Mouse (Mus musculus) kidney, postnatal 0 days (tissue): ENCODE results near the gene Tmbim1. TPM values are rescaled to one million over a fixed set of nuclear protein-coding genes. Genes with fewer than 3 reads are reported as not detected.
A peak's percentile ranks its signal among the peaks of the same experiment; 100 is the strongest.
"Not testable (repeated sequence)": the region's sequence is repeated elsewhere in the genome, so short reads cannot be mapped to it uniquely, and the experiment has no call there.

Source experiments
- ATAC-seq: fragments of 200-750 bp; cut with Nextera tagmentation; replicated peaks from 2 replicates; pipeline ENCODE4 v1.8.0; 2017; ENCODE audit warnings: low read depth, moderate number of reproducible peaks, moderate TSS enrichment, moderate library complexity; ENCODE audit not compliant: low FRiP score
- DNase-seq: peaks from one replicate; pipeline ENCODE4 v3.0.0-alpha.2; 2016; ENCODE audit warnings: low spot score
- H3K27ac ChIP-seq: fragments of 300-500 bp; sonication (generic); 2 replicates; pipeline ENCODE4 v1.5.1; 2014; ENCODE audit warnings: mild to moderate bottlenecking
- H3K27me3 ChIP-seq: fragments of 300-500 bp; sonication (generic); 2 replicates; pipeline ENCODE4 v1.6.1; 2014; ENCODE audit warnings: low read length, mixed read lengths; ENCODE audit not compliant: insufficient read depth
- H3K36me3 ChIP-seq: fragments of 300-500 bp; sonication (generic); 2 replicates; pipeline ENCODE4 v1.6.1; 2014; ENCODE audit warnings: low read length, mixed read lengths; ENCODE audit not compliant: insufficient read depth
- H3K4me1 ChIP-seq: fragments of 300-500 bp; sonication (generic); replicated peaks from 2 replicates; pipeline ENCODE4 v1.6.1; 2014; ENCODE audit warnings: antibody characterized with exemption, low read length, mixed read lengths; ENCODE audit not compliant: insufficient read depth
- H3K4me2 ChIP-seq: fragments of 300-500 bp; sonication (generic); 2 replicates; pipeline ENCODE4 v1.6.1; 2014; ENCODE audit warnings: mild to moderate bottlenecking, low read length, moderate library complexity, mixed read lengths
- H3K4me3 ChIP-seq: fragments of 300-500 bp; sonication (generic); replicated peaks from 2 replicates; pipeline ENCODE4 v1.5.1; 2014; ENCODE audit warnings: low read depth, low read length
- H3K9ac ChIP-seq: fragments of 300-500 bp; sonication (generic); 2 replicates; pipeline ENCODE4 v1.6.1; 2014; ENCODE audit warnings: low read depth, low read length
- H3K9me3 ChIP-seq: fragments of 300-500 bp; sonication (generic); replicated peaks from 2 replicates; pipeline ENCODE4 v1.6.1; 2016; ENCODE audit warnings: low read length, inconsistent platforms, mixed read lengths
- CTCF ChIP-seq: IDR thresholded peaks from 2 replicates; pipeline ENCODE4 v1.5.1; 2016; ENCODE audit warnings: antibody characterized with exemption, low read depth, mild to moderate bottlenecking, moderate library complexity
- WGBS: fragments of 180-500 bp; shearing (Covaris S2); extraction: QIAGEN DNeasy Blood & Tissue Kit; methylation state at CpG from one replicate; pipeline ENCODE4 v1.1.7; 2014; 5-methylcytosine and 5-hydroxymethylcytosine counted together
- polyA plus RNA-seq: library from polyadenylated mRNA; unstranded; fragments of >200 nt; fragmentation: Nextera tagmentation; extraction: Ambion mirVana; gene quantifications from 2 replicates; pipeline ENCODE4 v1.2.1, GENCODE M21; 2015

Tmbim1 gene
- polyA plus RNA-seq, 1 experiment from 2014 or later = 27.8 TPM

DNA sequence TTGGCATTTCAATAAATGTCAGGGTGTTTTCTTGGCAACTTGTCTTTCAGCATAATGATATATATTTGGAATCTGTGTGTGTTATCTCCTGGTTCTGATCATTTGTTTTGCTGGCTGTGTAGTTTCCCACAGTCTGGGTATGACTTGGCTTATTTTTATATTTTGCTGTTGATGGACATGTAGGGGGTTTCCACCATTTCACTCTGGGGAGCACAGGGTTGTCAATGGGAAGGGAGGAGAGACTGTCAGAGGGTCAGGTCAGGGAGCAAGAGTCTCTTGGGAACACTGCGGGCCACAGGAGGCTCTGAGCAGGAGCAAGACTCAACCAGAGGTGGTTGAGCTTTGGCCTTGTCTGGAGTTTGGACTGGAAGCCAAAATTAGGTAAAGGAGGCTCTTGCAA, 36.9 kb upstream of the Tmbim1 start:
- H3K27me3 ChIP-seq = no peaks in the 10 kb centered on the region
- no peak overlapping the region for H3K9ac ChIP-seq
- no peak overlapping the region for H3K4me2 ChIP-seq
- no peak for ATAC-seq
- no peaks in the 10 kb centered on the region for H3K36me3 ChIP-seq
- 0 out of 2 replicates have a peak, but pooled peaks cover 17% of the 10 kb centered on the region for H3K4me1 ChIP-seq
- WGBS = 81% methylated on average over 1 of the region's 1 CpGs
- DNase-seq = no peak
- no peaks in the 10 kb centered on the region for H3K9me3 ChIP-seq
- H3K4me3 ChIP-seq = no peak overlapping the region
- no peak for TF ChIP-seq CTCF
- H3K27ac ChIP-seq = peak overlapping the region; percentile 79

DNA sequence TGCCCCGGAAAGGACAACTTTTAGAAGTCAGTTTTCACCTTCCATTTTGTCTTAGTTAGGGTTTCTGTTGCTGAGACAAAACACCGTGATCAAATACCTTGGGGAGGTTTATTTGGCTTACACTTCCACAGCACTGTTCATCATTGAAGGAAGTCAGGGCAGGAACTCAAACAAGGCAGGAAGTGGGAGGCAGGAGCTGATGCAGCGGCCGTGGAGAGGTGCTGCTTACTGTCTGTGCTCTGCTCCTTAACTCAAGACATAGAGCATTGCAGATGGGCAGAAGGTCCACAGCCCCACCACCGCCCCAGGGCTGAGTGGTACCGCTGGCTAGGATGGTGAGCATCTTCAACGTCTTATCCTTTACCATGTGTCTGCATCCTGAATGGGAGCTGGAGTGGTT, 36.5 kb upstream of the Tmbim1 start:
- H3K27ac ChIP-seq = no peak overlapping the region
- DNase-seq (no peak), ATAC-seq (no peak)
- H3K9me3 ChIP-seq = no peaks in the 10 kb centered on the region
- H3K9ac ChIP-seq = no peak overlapping the region
- 73% methylated on average over 7 of the region's 7 CpGs for WGBS
- H3K36me3 ChIP-seq = no peaks in the 10 kb centered on the region
- no peak overlapping the region for H3K4me2 ChIP-seq
- 0 out of 2 replicates have a peak, but pooled peaks cover 17% of the 10 kb centered on the region for H3K4me1 ChIP-seq
- no peak overlapping the region for H3K4me3 ChIP-seq
- no peaks in the 10 kb centered on the region for H3K27me3 ChIP-seq
- TF ChIP-seq CTCF = no peak

DNA sequence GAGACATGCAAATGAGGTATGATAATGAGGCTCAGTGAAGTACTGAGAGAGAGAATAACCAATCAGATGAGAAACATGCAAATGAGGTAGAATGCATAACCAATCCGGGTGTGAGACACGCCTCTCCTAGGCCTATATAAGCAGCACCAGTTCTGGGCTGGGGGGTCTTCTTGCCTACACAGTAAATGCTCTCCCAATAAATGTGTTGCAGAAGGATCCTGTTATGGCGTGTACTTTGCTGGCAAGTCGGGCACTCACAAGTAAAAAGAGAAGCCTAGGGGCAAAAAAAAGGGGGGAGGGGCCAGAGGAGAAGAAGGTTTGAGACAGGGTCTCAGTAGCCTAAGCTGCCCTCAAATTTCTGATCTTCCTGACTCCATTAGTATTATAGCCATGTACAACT, 35.6 kb upstream of the Tmbim1 start:
- H3K4me1 ChIP-seq = 0 out of 2 replicates have a peak, but pooled peaks cover 17% of the 10 kb centered on the region
- 90% methylated on average over 4 of the region's 4 CpGs for WGBS
- not testable (repeated sequence) for H3K4me2 ChIP-seq, H3K27ac ChIP-seq, H3K4me3 ChIP-seq, H3K36me3 ChIP-seq, DNase-seq, H3K27me3 ChIP-seq, H3K9me3 ChIP-seq, ATAC-seq, H3K9ac ChIP-seq

DNA sequence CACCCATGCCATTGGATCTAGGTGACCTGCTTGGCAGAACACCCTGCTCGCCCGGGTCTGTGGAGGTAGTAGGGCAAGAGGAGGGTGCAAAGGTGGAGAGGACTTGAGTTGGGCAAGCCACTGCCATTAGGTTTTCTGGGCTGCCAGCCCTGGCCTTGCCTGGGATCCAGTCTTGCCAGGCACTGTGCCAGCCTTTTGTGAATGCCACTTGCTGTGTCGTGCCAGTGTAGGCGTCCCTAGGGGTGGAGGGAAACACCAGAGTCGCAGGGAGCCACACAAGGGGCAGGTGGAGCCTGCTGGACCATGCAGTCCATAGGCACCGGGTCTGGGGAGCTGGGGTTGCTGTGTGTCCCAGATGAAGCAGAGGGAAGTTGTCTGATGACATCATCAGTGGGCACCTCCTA, 34.9 kb upstream of the Tmbim1 start:
- H3K4me3 ChIP-seq = no peak overlapping the region
- 89% methylated on average over 6 of the region's 6 CpGs for WGBS
- DNase-seq (no peak), ATAC-seq (no peak)
- no peaks in the 10 kb centered on the region for H3K27me3 ChIP-seq
- H3K27ac ChIP-seq = no peak overlapping the region
- no peak for TF ChIP-seq CTCF
- H3K9ac ChIP-seq = no peak overlapping the region
- H3K4me1 ChIP-seq = 0 out of 2 replicates have a peak, but pooled peaks cover 17% of the 10 kb centered on the region
- no peaks in the 10 kb centered on the region for H3K36me3 ChIP-seq
- H3K4me2 ChIP-seq = no peak overlapping the region
- H3K9me3 ChIP-seq = no peaks in the 10 kb centered on the region

DNA sequence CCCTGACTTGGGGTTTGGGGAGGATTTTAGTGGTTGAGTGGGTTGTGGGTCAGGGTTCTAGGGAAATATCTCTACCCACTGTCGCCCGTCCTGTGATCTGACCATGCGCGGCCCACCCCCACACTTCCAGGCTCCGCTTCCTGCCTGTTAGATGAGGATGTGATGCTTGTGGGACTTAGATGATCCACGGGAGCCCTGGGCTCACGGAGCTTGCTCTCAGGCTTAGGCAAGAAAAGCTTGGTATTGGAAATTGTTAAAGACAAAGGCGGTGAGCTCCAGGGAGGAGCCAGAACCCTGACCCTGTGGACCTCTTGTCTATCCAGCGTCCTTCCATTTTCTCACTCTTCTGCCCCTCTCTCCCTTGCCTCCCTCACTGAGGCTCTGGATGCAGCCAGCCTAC, 34.5 kb upstream of the Tmbim1 start:
- no peaks in the 10 kb centered on the region for H3K27me3 ChIP-seq
- no peak for TF ChIP-seq CTCF
- H3K4me3 ChIP-seq = no peak overlapping the region
- ATAC-seq (no peak), DNase-seq (no peak)
- H3K36me3 ChIP-seq = no peaks in the 10 kb centered on the region
- 0 out of 2 replicates have a peak, but pooled peaks cover 17% of the 10 kb centered on the region for H3K4me1 ChIP-seq
- WGBS = 76% methylated on average over 9 of the region's 9 CpGs
- no peak overlapping the region for H3K4me2 ChIP-seq
- no peaks in the 10 kb centered on the region for H3K9me3 ChIP-seq
- H3K27ac ChIP-seq = no peak overlapping the region
- H3K9ac ChIP-seq = no peak overlapping the region

DNA sequence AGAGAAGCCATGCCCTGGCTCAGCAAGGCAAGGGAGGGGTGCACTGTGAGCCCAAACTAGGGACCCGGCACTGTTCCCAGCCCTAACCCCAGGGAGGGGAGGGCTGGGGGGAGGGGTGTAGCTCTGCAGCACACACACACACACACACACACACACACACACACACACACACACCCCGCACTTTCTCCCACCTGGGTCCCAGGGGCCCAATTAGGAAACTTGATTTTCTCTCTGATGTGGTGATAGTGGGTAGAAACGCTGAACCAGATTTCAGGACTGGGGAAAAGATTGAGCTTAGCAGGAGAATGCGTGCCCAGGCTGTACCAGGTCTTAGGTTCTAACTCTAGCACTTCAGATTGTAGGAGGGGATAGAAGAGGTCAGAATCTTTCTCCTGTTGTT, 33.2 kb upstream of the Tmbim1 start:
- Histone ChIP-seq H3K9ac (no peak overlapping the region), H3K4me3 (no peak overlapping the region), H3K27me3 (no peaks in the 10 kb centered on the region), H3K36me3 (no peaks in the 10 kb centered on the region), H3K27ac (no peak overlapping the region), H3K4me2 (no peak overlapping the region), H3K9me3 (no peaks in the 10 kb centered on the region), H3K4me1 (peaks cover 11% of the 10 kb centered on the region; the same call in 1 of the 2 replicates)
- 78% methylated on average over 4 of the region's 4 CpGs for WGBS
- ATAC-seq (no peak), DNase-seq (no peak)
- no peak for TF ChIP-seq CTCF

DNA sequence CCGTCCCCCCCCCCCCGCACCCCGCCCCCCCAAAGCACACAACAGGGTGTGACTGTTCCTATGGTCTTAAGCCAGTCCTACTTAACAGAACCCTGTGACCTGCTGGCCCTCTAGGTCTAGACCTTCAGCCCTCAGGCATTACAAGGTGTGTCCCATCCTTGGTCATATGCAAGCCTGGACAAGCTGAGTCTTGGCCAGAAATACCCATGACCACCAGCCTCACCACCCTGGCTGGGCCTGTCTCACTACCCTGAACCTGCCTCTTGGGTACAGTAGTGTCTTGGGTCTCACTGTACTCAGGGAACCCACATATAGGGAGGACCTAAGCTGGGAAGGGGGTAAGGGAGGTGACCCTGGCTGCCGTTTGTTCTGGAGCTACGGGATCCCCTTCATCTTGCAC, 32.6 kb upstream of the Tmbim1 start:
- H3K27ac ChIP-seq = no peak overlapping the region
- no peaks in the 10 kb centered on the region for H3K27me3 ChIP-seq
- no peak for DNase-seq
- WGBS = 68% methylated on average over 5 of the region's 5 CpGs
- H3K9ac ChIP-seq = no peak overlapping the region
- H3K9me3 ChIP-seq = no peaks in the 10 kb centered on the region
- no peak for TF ChIP-seq CTCF
- no peaks in the 10 kb centered on the region for H3K36me3 ChIP-seq
- no peak overlapping the region for H3K4me3 ChIP-seq
- no peak for ATAC-seq
- H3K4me2 ChIP-seq = no peak overlapping the region
- H3K4me1 ChIP-seq = peaks cover 9% of the 10 kb centered on the region; the same call in 1 of the 2 replicates
